Mouse (Mus musculus): ENCODE results near the gene B230217C12Rik. TPM values are rescaled to one million over a fixed set of nuclear protein-coding genes. Genes with fewer than 3 reads are reported as not detected.

B230217C12Rik gene
- polyA plus RNA-seq, 1 experiment from 2014 or later = 32.3 TPM

DNA sequence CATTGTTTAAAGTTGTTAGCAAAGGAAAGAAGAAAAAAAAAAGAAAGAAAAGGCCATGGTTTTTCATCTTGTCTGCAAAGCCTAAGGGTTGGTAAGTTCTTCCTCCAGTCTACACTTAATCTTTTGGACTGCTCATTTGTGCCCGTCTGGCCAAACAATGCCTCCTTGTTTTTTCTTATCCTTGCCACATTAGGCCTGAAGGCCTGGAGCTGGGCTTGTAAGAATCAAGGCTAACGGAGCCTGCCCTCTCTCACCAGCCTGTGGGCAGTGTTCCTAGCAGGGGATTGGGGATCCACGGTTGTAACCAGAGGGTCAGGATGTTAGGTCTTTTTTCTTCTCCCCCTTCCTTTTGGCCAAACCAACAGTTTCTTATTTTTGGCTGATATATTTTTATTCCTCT lies 29.6 kb upstream of the B230217C12Rik start:
- H3K4me1 ChIP-seq (replicated peaks) = peaks cover 81% of the 10 kb centered on the region
- 23% methylated on average over 3 of the region's 3 CpGs for WGBS
- H3K27me3 ChIP-seq = no peaks in the 10 kb centered on the region
- no peak overlapping the region for H3K4me3 ChIP-seq
- peak overlapping the region; percentile 51; the same call in 1 of the 2 replicates for H3K9ac ChIP-seq
- ATAC-seq (ENCODE audit: low read depth) = no peak
- peaks cover 54% of the 10 kb centered on the region for H3K36me3 ChIP-seq
- H3K27ac ChIP-seq (replicated peaks) = peak overlapping the region; percentile 90
- H3K4me2 ChIP-seq = 0 out of 2 replicates have a peak overlapping the region, but pooled peaks have one; percentile 9
- no peaks in the 10 kb centered on the region for H3K9me3 ChIP-seq

DNA sequence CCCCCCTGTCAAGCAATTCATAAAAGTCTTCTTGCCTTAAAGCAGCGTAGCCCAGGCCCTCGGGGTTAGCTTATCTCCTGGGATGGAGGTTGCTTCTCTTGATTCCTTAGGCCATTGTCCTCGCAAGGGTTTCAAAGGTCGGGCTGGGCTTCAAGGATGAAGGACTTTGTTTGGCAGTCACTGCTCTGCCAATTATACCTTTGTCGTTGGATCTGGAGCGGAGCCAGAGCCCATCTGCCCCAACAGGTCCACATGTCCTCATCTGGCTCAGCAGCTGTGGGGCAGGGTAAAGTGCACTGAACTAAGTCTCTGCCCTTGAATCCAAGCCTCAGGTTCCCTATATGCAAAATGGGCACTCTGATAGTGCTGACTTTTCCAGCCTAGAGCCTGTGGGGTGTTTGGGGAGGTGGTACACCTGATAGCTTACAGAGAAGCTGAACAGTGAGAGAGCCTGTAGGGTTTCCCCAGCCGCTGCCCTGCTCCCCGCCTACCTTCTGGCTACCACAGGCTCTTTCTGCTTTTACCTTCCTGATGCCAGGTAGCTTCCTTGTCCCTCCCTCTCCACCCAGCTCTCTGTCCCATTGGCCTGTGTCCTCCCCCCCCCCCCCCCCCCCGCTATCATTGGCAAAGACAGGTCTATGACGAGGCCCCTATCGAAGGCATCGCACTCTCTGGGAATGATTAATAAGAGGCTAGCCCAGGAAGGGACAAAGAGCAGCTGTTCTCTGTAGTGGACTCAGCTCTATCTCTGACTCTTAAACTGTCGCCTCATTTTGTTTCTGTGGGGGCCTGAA lies 28.8 kb upstream of the B230217C12Rik start:
- H3K9ac ChIP-seq = peak overlapping the region; percentile 51
- H3K27me3 ChIP-seq = no peaks in the 10 kb centered on the region
- peak overlapping the region; percentile 40 for H3K4me2 ChIP-seq
- no peak overlapping the region for H3K4me3 ChIP-seq
- peak overlapping the region; percentile 90 for H3K27ac ChIP-seq (replicated peaks)
- H3K36me3 ChIP-seq = peaks cover 61% of the 10 kb centered on the region
- H3K4me1 ChIP-seq (replicated peaks) = peaks cover 75% of the 10 kb centered on the region
- WGBS = 33% methylated on average over 13 of the region's 13 CpGs
- H3K9me3 ChIP-seq = no peaks in the 10 kb centered on the region
- ATAC-seq (ENCODE audit: low read depth) = peak; percentile 12; the same call in 1 of the 2 replicates

DNA sequence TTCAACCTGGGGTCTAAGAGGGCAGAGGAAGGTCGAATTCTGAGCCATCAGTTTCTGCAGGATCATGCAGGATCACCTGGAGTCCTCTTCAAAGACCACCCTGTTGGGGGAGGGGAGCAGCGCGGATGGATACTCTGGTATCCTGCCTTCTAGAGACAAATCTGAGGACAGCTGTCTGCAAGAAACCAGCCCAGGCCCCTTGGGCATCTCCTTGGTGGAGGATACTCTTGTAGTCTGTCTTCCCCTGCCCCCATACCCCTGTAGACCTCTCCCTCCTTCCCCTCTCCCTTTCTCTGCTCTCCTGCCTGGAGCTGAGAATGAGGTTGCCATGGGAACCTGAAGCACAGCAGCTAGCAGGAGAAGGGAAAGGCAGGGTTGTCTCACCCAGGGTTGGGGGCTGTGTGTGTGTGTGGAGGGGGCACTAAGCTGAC lies 28.1 kb upstream of the B230217C12Rik start:
- peak; percentile 86 for ATAC-seq (ENCODE audit: low read depth)
- peak overlapping the region; percentile 40 for H3K4me2 ChIP-seq
- 37% methylated on average over 3 of the region's 3 CpGs for WGBS
- H3K9ac ChIP-seq = peak overlapping the region; percentile 51
- no peaks in the 10 kb centered on the region for H3K27me3 ChIP-seq
- no peaks in the 10 kb centered on the region for H3K9me3 ChIP-seq
- peak overlapping the region; percentile 90 for H3K27ac ChIP-seq (replicated peaks)
- peaks cover 76% of the 10 kb centered on the region for H3K4me1 ChIP-seq (replicated peaks)
- peaks cover 60% of the 10 kb centered on the region for H3K36me3 ChIP-seq
- H3K4me3 ChIP-seq = no peak overlapping the region

DNA sequence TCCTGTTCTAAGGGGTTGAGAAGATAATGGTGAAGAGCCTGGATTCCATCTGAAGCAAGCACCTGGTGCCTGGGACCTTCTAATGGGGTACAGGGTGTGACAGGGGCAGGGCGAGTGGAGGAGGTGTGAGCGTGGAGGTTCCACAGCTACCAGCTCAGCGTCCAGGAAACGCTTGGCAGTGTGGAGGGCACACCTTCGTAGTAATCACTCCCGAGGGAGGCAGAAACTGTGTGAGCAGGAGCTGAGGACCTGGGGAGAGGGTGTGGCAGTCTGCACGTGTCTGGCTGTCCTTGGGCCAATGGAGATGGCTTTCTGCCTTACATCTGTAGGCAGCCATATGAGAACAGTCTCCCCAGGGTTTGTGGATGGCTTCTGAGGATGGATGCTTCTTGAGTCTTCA lies 27.5 kb upstream of the B230217C12Rik start:
- H3K27me3 ChIP-seq = no peaks in the 10 kb centered on the region
- H3K4me3 ChIP-seq = no peak overlapping the region
- H3K4me1 ChIP-seq (replicated peaks) = peaks cover 76% of the 10 kb centered on the region
- H3K9ac ChIP-seq = peak overlapping the region; percentile 51
- peaks cover 60% of the 10 kb centered on the region for H3K36me3 ChIP-seq
- H3K9me3 ChIP-seq = no peaks in the 10 kb centered on the region
- peak overlapping the region; percentile 40 for H3K4me2 ChIP-seq
- peak overlapping the region; percentile 90 for H3K27ac ChIP-seq (replicated peaks)
- 42% methylated on average over 7 of the region's 7 CpGs for WGBS
- ATAC-seq (ENCODE audit: low read depth) = peak; percentile 24; the same call in 1 of the 2 replicates

DNA sequence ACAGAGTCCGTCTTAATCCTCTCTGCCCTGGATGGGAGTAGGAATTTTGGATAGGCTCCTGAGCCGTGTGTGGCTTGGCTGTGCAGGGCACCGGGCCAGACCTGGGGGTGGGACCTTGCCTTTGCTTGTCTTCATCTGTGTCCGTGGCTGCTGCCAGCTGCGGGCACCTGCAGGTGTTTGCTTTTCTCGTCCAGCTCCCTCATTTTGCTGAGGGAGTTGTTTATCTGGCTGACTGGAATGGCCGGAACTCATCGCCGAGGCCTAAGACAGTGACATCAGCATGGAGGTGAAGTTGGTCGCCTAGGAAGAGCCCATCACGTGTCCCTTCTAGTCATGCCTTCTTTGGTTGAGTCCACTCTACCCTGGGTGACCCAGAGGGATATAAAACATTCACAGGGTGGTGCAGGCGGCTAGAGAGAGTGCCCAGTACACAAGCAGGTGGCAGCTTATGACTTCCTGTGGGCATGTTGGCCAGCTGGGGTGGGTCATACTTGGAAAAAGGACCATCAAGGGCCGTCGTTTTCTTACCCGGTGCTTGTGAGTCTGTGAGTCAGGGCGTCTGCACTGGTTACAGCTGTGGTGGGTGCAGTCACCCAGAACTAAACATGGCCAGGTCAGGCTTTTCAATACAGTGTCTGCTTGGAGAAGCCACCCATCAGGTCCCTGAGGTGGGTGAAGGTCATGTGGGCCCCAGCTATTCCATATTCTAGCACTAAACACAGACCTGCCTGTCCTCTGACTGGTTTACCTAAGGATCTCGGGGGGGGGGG lies 26.6 kb upstream of the B230217C12Rik start:
- no peaks in the 10 kb centered on the region for H3K9me3 ChIP-seq
- peak overlapping the region; percentile 90 for H3K27ac ChIP-seq (replicated peaks)
- no peaks in the 10 kb centered on the region for H3K27me3 ChIP-seq
- H3K4me2 ChIP-seq = no peak overlapping the region
- ATAC-seq (ENCODE audit: low read depth) = no peak
- H3K4me3 ChIP-seq = no peak overlapping the region
- H3K4me1 ChIP-seq (replicated peaks) = peaks cover 76% of the 10 kb centered on the region
- H3K36me3 ChIP-seq = peaks cover 56% of the 10 kb centered on the region
- H3K9ac ChIP-seq = 0 out of 2 replicates have a peak overlapping the region, but pooled peaks have one; percentile 51
- 77% methylated on average over 16 of the region's 17 CpGs for WGBS

DNA sequence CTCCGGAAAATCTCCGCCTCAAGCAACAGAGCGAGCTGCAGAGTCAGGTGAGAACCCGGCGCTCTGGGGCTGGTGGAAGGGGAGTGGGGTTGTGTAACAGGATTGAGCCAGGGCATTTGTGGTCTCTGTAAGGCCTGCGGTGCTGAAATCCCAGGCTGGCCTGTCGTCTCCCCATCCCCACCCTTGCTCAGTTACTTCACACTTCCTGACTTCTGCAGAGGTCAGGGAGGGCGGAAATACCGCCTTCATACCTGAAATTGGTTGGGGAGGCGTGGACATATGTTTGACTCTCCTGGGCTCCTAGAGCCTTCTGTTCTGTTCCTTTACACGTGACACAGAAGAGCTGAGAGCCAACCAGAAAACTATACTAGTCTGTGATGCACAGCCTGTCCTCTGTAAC lies 24.8 kb upstream of the B230217C12Rik start:
- H3K4me1 ChIP-seq (replicated peaks) = peaks cover 70% of the 10 kb centered on the region
- H3K27me3 ChIP-seq = no peaks in the 10 kb centered on the region
- no peak for ATAC-seq (ENCODE audit: low read depth)
- H3K36me3 ChIP-seq = peaks cover 62% of the 10 kb centered on the region
- no peaks in the 10 kb centered on the region for H3K9me3 ChIP-seq
- H3K4me3 ChIP-seq = no peak overlapping the region
- no peak overlapping the region for H3K9ac ChIP-seq
- 87% methylated on average over 11 of the region's 11 CpGs for WGBS
- H3K27ac ChIP-seq (replicated peaks) = no peak overlapping the region
- no peak overlapping the region for H3K4me2 ChIP-seq

DNA sequence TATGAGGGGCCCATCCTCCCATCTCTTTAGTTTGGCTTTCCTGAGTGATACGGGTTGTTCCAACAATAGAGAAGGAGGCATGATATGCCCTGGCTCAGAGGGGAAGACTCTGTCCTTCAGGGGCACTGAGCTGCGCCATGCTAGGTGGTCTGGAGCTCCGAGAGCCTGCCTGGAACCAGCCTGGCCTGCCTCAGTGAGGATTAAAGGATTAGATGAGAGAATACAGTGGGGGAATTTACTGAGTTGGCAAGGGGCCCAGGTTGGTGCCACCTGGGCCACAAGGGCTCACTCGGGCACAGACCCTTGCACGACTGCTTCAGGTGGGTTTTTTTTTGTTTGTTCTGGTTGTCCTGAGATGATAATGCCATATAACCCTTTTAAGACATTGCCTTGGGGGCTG lies 24.4 kb upstream of the B230217C12Rik start:
- H3K36me3 ChIP-seq = peaks cover 67% of the 10 kb centered on the region
- no peak for ATAC-seq (ENCODE audit: low read depth)
- H3K4me2 ChIP-seq = no peak overlapping the region
- H3K27ac ChIP-seq (replicated peaks) = no peak overlapping the region
- H3K4me1 ChIP-seq (replicated peaks) = peaks cover 65% of the 10 kb centered on the region
- no peak overlapping the region for H3K9ac ChIP-seq
- H3K4me3 ChIP-seq = no peak overlapping the region
- WGBS = 80% methylated on average over 5 of the region's 5 CpGs
- no peaks in the 10 kb centered on the region for H3K9me3 ChIP-seq
- H3K27me3 ChIP-seq = no peaks in the 10 kb centered on the region

DNA sequence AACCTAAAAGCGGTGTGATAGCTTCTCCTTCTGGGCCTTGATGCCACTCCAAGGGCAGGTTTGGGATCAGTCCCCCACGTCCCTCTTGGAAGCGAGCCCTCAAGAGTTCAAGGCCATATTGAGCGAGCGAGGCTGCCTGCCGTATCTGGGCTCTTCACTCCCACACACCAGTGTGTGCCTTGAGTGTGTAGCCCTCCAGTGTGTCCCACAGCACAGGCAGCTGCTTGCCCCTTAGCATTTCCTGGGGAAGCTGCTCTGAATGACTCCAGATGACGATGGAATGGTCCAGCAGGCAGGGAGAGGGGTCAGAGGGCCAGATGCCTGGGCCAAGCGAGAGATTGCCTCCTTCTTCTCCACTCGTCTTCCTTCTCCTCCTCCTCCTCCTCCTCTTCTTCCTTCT lies 23.7 kb upstream of the B230217C12Rik start:
- Histone ChIP-seq H3K4me1 (replicated peaks) (peaks cover 58% of the 10 kb centered on the region), H3K36me3 (peaks cover 74% of the 10 kb centered on the region), H3K4me2 (no peak overlapping the region), H3K9ac (no peak overlapping the region; the same call in 1 of the 2 replicates), H3K27me3 (no peaks in the 10 kb centered on the region), H3K4me3 (no peak overlapping the region), H3K27ac (replicated peaks) (no peak overlapping the region; the same call in 1 of the 2 replicates), H3K9me3 (no peaks in the 10 kb centered on the region)
- 69% methylated on average over 9 of the region's 9 CpGs for WGBS
- ATAC-seq (ENCODE audit: low read depth) = no peak

DNA sequence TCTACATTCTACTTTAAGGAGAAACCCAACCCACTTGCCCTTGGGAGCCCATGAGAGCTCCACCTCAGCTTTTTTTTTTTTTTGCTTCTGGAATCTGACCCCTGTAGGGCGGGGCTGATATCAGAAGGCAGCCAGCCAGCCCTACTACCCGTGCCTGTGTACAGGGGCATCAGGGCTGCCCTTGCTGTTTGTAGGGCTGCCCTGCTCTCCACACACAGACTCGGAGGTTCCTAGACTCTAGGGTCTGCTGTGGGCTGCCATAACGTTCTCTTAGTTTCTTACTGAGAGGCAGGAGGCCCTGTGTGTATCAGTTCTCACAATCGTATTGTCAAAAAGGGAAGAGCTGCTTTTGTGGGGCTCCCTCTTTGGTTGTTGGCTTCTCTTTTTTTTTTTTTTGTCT lies 23.2 kb upstream of the B230217C12Rik start:
- Histone ChIP-seq H3K27me3 (no peaks in the 10 kb centered on the region), H3K27ac (replicated peaks) (no peak overlapping the region), H3K4me3 (no peak overlapping the region), H3K36me3 (peaks cover 76% of the 10 kb centered on the region), H3K9ac (no peak overlapping the region), H3K9me3 (no peaks in the 10 kb centered on the region), H3K4me2 (no peak overlapping the region), H3K4me1 (replicated peaks) (peaks cover 53% of the 10 kb centered on the region)
- no peak for ATAC-seq (ENCODE audit: low read depth)
- 52% methylated on average over 5 of the region's 5 CpGs for WGBS

DNA sequence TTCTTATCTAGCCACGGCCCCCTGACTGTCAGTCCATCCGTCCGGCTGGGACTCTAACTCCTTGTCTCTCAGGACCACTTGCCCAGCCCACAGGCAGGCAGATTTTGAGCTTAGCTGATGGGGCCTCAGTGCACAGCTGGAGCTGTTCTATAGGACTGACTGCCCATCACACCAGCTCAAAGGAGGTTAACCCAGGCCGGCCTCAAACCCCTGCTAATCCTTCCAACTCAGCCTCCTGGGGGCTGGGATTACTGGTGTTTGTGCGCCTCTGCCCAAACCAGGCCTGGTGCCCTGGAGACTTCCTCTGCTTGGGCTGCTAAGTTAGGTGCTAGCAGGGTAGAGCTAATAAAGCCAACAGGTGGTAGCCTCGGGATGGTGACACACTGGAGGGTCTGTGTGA lies 22.6 kb upstream of the B230217C12Rik start:
- ATAC-seq (ENCODE audit: low read depth) = 0 out of 2 replicates have a peak, but pooled peaks have one; percentile 16
- H3K4me1 ChIP-seq (replicated peaks) = peaks cover 47% of the 10 kb centered on the region
- H3K9me3 ChIP-seq = no peaks in the 10 kb centered on the region
- WGBS = 52% methylated on average over 6 of the region's 6 CpGs
- no peak overlapping the region for H3K4me3 ChIP-seq
- peak overlapping the region; percentile 87 for H3K27ac ChIP-seq (replicated peaks)
- H3K4me2 ChIP-seq = no peak overlapping the region
- no peak overlapping the region for H3K9ac ChIP-seq
- H3K27me3 ChIP-seq = no peaks in the 10 kb centered on the region
- H3K36me3 ChIP-seq = peaks cover 82% of the 10 kb centered on the region

DNA sequence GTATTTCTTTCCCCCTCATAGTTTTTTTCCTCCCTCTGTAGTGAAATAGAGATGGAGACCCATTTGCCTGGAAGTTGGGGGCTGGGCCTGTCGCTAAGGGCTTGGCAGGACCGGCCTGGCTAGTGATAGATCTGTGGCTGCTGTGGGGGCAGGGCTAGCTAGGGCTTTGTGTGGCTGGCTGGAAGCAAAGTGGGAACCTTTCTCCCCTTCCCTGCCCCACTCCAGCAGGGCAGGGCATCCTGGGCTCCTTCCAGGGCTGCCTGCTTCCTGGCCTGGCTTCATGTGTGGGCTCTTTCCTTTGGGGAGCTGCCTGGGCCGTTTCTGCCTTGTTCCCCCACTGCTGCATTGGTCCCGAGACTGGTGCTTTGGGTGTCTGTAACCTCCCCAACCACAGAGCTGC lies 22.0 kb upstream of the B230217C12Rik start:
- 9% methylated on average over 4 of the region's 4 CpGs for WGBS
- Histone ChIP-seq H3K4me1 (replicated peaks) (peaks cover 41% of the 10 kb centered on the region), H3K9ac (peak overlapping the region; percentile 45), H3K4me2 (peak overlapping the region; percentile 3; the same call in 1 of the 2 replicates), H3K36me3 (peaks cover 81% of the 10 kb centered on the region), H3K4me3 (no peak overlapping the region), H3K9me3 (no peaks in the 10 kb centered on the region), H3K27ac (replicated peaks) (peak overlapping the region; percentile 87), H3K27me3 (no peaks in the 10 kb centered on the region)
- ATAC-seq (ENCODE audit: low read depth) = peak; percentile 79

DNA sequence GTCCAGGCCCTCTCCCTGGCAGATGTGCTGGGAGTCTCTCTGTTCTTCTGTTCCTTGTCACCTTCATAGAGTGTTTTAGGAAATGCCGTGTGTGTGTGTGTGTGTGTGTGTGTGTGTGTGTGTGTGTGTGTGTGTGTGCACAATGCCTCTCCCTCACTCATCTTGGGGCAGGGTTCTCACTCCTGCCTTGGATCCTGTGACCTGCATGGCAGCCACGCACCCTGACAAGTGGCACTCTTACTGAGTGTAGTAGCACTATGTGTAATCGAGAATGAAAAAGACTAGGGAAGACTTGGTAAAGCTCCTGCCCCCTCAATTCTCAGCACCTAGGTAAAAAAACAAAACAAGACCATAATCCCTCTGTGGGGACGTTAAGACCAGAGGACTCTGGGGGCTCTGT lies 21.5 kb upstream of the B230217C12Rik start:
- H3K27ac ChIP-seq (replicated peaks) = peak overlapping the region; percentile 87
- peaks cover 36% of the 10 kb centered on the region for H3K4me1 ChIP-seq (replicated peaks)
- H3K4me2 ChIP-seq = peak overlapping the region; percentile 3; the same call in 1 of the 2 replicates
- no peaks in the 10 kb centered on the region for H3K27me3 ChIP-seq
- no peaks in the 10 kb centered on the region for H3K9me3 ChIP-seq
- peak overlapping the region; percentile 45; the same call in 1 of the 2 replicates for H3K9ac ChIP-seq
- WGBS = 77% methylated on average over 3 of the region's 4 CpGs
- peaks cover 83% of the 10 kb centered on the region for H3K36me3 ChIP-seq
- ATAC-seq (ENCODE audit: low read depth) = no peak
- H3K4me3 ChIP-seq = no peak overlapping the region
